ENCODE assay signal across 28 mouse cellular contexts in the genomic region with DNA sequence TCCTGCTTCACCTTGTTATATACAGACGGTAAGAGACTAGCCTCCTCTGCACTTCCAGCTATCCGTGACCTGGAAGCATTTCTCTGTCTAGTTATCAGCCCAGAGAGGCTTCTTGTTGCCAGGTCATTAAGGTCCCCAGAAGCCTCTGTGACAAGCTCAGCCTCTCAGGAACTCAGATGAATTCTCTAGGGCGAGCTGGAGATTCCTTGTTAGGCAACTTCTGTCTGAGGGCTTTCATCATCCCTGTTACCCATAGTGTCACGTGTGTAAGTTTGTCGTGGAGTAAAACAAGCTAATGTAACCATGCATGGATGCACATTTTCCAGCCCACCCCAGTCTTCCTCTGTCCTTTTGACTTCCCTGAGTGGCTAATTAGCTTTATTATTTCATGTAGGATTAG.
"Had no signal": no experiment of that assay in that cellular context is flagged by ENCODE, and none has a peak within 500 bp of the region (broad histone marks: within the 10 kb centered on the region; RNA-seq: fewer than 3 reads in every experiment).

No protein-coding gene starts in this region.

- DNase-seq: gastrocnemius, adult 2 months; gastrocnemius, postnatal 10 days; gastrocnemius, postnatal 25 days; heart, adult 2 months; heart, postnatal 10 days; heart, postnatal 4 days; kidney, adult 18-20 months; kidney, adult 8-10 months; kidney, postnatal 10 days; kidney, postnatal 25 days; kidney, postnatal 4 days; liver; liver, embryonic 13.5 days had no signal

- H3K9me3 ChIP-seq: heart, embryonic 10.5 days; hindbrain, embryonic 12.5 days; intestine, embryonic 15.5 days; limb, embryonic 10.5 days; liver, embryonic 13.5 days; liver, embryonic 15.5 days had no signal

- H3K27me3 ChIP-seq: heart, embryonic 12.5 days; hindbrain, embryonic 12.5 days; intestine, embryonic 15.5 days; limb, embryonic 12.5 days; liver, embryonic 13.5 days; liver, embryonic 15.5 days had no signal

- H3K27ac ChIP-seq: gastrocnemius, adult 2 months; heart, adult 2 months; heart, embryonic 10.5 days; hindbrain, embryonic 10.5 days; hindbrain, embryonic 12.5 days; hindbrain, embryonic 14.5 days; intestine, embryonic 15.5 days; layer of hippocampus, adult 2 months; left cerebral cortex, adult 2 months; limb, embryonic 10.5 days; limb, embryonic 12.5 days; liver, embryonic 13.5 days; liver, embryonic 15.5 days had no signal

- H3K4me1 ChIP-seq: heart, embryonic 10.5 days; heart, embryonic 12.5 days; hindbrain, embryonic 10.5 days; hindbrain, embryonic 12.5 days; intestine, embryonic 15.5 days; liver, embryonic 13.5 days; liver, embryonic 15.5 days had no signal

- H3K4me2 ChIP-seq: heart, embryonic 12.5 days; hindbrain, embryonic 12.5 days; hindbrain, embryonic 14.5 days; intestine, embryonic 15.5 days; limb, embryonic 12.5 days; liver, embryonic 11.5 days; liver, embryonic 13.5 days; liver, embryonic 15.5 days had no signal

- ATAC-seq: hindbrain, embryonic 16.5 days; inflammation-experienced regulatory T-cells, adult 6 months; intestine, embryonic 15.5 days; intestine, postnatal 0 days had no signal

- H3K9ac ChIP-seq: heart, embryonic 12.5 days; hindbrain, embryonic 12.5 days; hindbrain, embryonic 14.5 days; intestine, embryonic 15.5 days; limb, embryonic 12.5 days; liver, embryonic 13.5 days; liver, embryonic 15.5 days had no signal

- H3K36me3 ChIP-seq: heart, embryonic 10.5 days; heart, embryonic 12.5 days; hindbrain, embryonic 10.5 days; hindbrain, embryonic 12.5 days; intestine, embryonic 15.5 days; limb, embryonic 12.5 days; liver, embryonic 13.5 days; liver, embryonic 15.5 days had no signal

- H3K4me3 ChIP-seq: gastrocnemius, adult 2 months; heart, adult 2 months; heart, embryonic 10.5 days; heart, embryonic 12.5 days; hindbrain, embryonic 10.5 days; hindbrain, embryonic 12.5 days; intestine, embryonic 15.5 days; layer of hippocampus, adult 2 months; left cerebral cortex, adult 2 months; limb, embryonic 10.5 days; limb, embryonic 12.5 days; liver, embryonic 13.5 days; liver, embryonic 15.5 days had no signal
